Mouse (Mus musculus) limb, embryonic 14.5 days (tissue): ENCODE measurements at regions not wholly inside any gene's neighbourhood (a gene's known extent, or its start where the extent isn't known, plus 50 kb on each side); places are given as distances from the start of the nearest gene placed in this dataset.

Experiments used
- ATAC-seq: fragments of 200-750 bp; cut with Nextera tagmentation; 2 replicates; pipeline ENCODE4 v1.8.0; 2017; ENCODE audit warnings: low read depth, moderate number of reproducible peaks, moderate TSS enrichment; ENCODE audit not compliant: low FRiP score
- DNase-seq: peaks from one replicate; pipeline ENCODE4 v3.0.0-alpha.2; 2015; ENCODE audit warnings: low spot score
- H3K27ac ChIP-seq: fragments of 300-500 bp; sonication (generic); replicated peaks from 2 replicates; pipeline ENCODE4 v1.5.1; 2014; ENCODE audit warnings: low read depth, mild to moderate bottlenecking, low read length, moderate library complexity, mixed read lengths
- H3K27me3 ChIP-seq: fragments of 300-500 bp; sonication (generic); 2 replicates; pipeline ENCODE4 v1.6.1; 2014; ENCODE audit warnings: low read length, mixed read lengths; ENCODE audit not compliant: control insufficient read depth, insufficient read depth
- H3K36me3 ChIP-seq: fragments of 300-500 bp; sonication (generic); 2 replicates; pipeline ENCODE4 v1.6.1; 2014; ENCODE audit warnings: mild to moderate bottlenecking, low read length, moderate library complexity, mixed read lengths; ENCODE audit not compliant: control insufficient read depth, insufficient read depth
- H3K4me1 ChIP-seq: fragments of 300-500 bp; sonication (generic); 2 replicates; pipeline ENCODE4 v1.6.1; 2014; ENCODE audit warnings: antibody characterized with exemption, low read length, mixed read lengths; ENCODE audit not compliant: control insufficient read depth, insufficient read depth
- H3K4me2 ChIP-seq: fragments of 300-500 bp; sonication (generic); replicated peaks from 2 replicates; pipeline ENCODE4 v1.6.1; 2014; ENCODE audit warnings: low read depth, mild to moderate bottlenecking, low read length, moderate library complexity; ENCODE audit not compliant: severe bottlenecking
- H3K4me3 ChIP-seq: fragments of 300-500 bp; sonication (generic); replicated peaks from 2 replicates; pipeline ENCODE4 v1.5.1; 2014; ENCODE audit warnings: low read length
- H3K9ac ChIP-seq: fragments of 300-500 bp; sonication (generic); 2 replicates; pipeline ENCODE4 v1.6.1; 2014; ENCODE audit warnings: mild to moderate bottlenecking, low read depth, low read length, moderate library complexity; ENCODE audit not compliant: severe bottlenecking
- H3K9me3 ChIP-seq: fragments of 300-500 bp; sonication (generic); 2 replicates; pipeline ENCODE4 v1.6.1; 2016; ENCODE audit warnings: low read length; ENCODE audit not compliant: control insufficient read depth
- POLR2A ChIP-seq: fragments of 200-500 bp; IDR thresholded peaks from 2 replicates; pipeline ENCODE4 v1.8.0; 2012; ENCODE audit warnings: inconsistent platforms, mild to moderate bottlenecking, moderate library complexity, borderline replicate concordance; ENCODE audit not compliant: insufficient read depth, insufficient read length; ENCODE audit errors: extremely low read depth
- WGBS: fragments of 180-500 bp; shearing (Covaris S2); extraction: QIAGEN DNeasy Blood & Tissue Kit; methylation state at CpG from one replicate; pipeline ENCODE4 v1.1.7; 2014; 5-methylcytosine and 5-hydroxymethylcytosine counted together

- no peak for ATAC-seq
- Histone ChIP-seq H3K9me3 (no peaks in the 10 kb centered on the region), H3K4me2 (no peak overlapping the region), H3K4me1 (no peaks in the 10 kb centered on the region), H3K36me3 (no peaks in the 10 kb centered on the region), H3K27me3 (no peaks in the 10 kb centered on the region), H3K9ac (no peak overlapping the region), H3K27ac (no peak overlapping the region), H3K4me3 (no peak overlapping the region)
- WGBS = 69% methylated on average over 3 of the region's 3 CpGs
- DNase-seq = no peak
- TF ChIP-seq POLR2A = no peak
Measured at GRCm38 (mm10) chr3:51131341-51131740, 92.9 kb upstream of the Noct start.

- Histone ChIP-seq H3K9ac (no peak overlapping the region), H3K9me3 (no peaks in the 10 kb centered on the region), H3K27ac (no peak overlapping the region), H3K4me3 (no peak overlapping the region), H3K36me3 (no peaks in the 10 kb centered on the region), H3K4me2 (no peak overlapping the region), H3K27me3 (no peaks in the 10 kb centered on the region), H3K4me1 (no peaks in the 10 kb centered on the region)
- ATAC-seq (no peak), DNase-seq (no peak)
- 72% methylated on average over 5 of the region's 5 CpGs for WGBS
- no peak for TF ChIP-seq POLR2A
Measured at GRCm38 (mm10) chr3:51132736-51133135, 91.5 kb upstream of the Noct start.

GRCm38 (mm10) chr3:51135581-51135980 is 88.7 kb upstream of the Noct start:
- Histone ChIP-seq H3K27ac (no peak overlapping the region), H3K9me3 (no peaks in the 10 kb centered on the region), H3K9ac (no peak overlapping the region), H3K36me3 (no peaks in the 10 kb centered on the region), H3K4me1 (no peaks in the 10 kb centered on the region), H3K4me2 (no peak overlapping the region), H3K27me3 (no peaks in the 10 kb centered on the region), H3K4me3 (no peak overlapping the region)
- no peak for DNase-seq
- no peak for ATAC-seq
- no peak for TF ChIP-seq POLR2A
- WGBS = 58% methylated on average over 5 of the region's 5 CpGs

GRCm38 (mm10) chr3:51137730-51138312 is 86.4 kb upstream of the Noct start:
- no peaks in the 10 kb centered on the region for H3K36me3 ChIP-seq
- WGBS = 36% methylated on average over 7 of the region's 8 CpGs
- DNase-seq (no peak), ATAC-seq (no peak)
- H3K4me1 ChIP-seq = no peaks in the 10 kb centered on the region
- H3K9me3 ChIP-seq = no peaks in the 10 kb centered on the region
- H3K9ac ChIP-seq = no peak overlapping the region
- H3K27me3 ChIP-seq = no peaks in the 10 kb centered on the region
- H3K4me3 ChIP-seq = no peak overlapping the region
- TF ChIP-seq POLR2A = no peak
- H3K4me2 ChIP-seq = no peak overlapping the region
- no peak overlapping the region for H3K27ac ChIP-seq

GRCm38 (mm10) chr3:51145985-51146384 is 78.3 kb upstream of the Noct start:
- Histone ChIP-seq H3K9ac (no peak overlapping the region), H3K4me2 (no peak overlapping the region), H3K27me3 (no peaks in the 10 kb centered on the region), H3K36me3 (no peaks in the 10 kb centered on the region), H3K4me3 (no peak overlapping the region), H3K27ac (no peak overlapping the region), H3K9me3 (no peaks in the 10 kb centered on the region), H3K4me1 (no peaks in the 10 kb centered on the region)
- ATAC-seq (no peak), DNase-seq (no peak)
- TF ChIP-seq POLR2A = no peak
- WGBS = 73% methylated on average over 2 of the region's 2 CpGs

GRCm38 (mm10) chr3:51150012-51150411 is 74.2 kb upstream of the Noct start:
- no peak for ATAC-seq
- WGBS = 89% methylated on average over 6 of the region's 6 CpGs
- no peak for TF ChIP-seq POLR2A

More at GRCm38 (mm10) chr3:51150012-51150411, 74.2 kb upstream of the Noct start:
- Histone ChIP-seq H3K27me3 (no peaks in the 10 kb centered on the region), H3K9ac (no peak overlapping the region), H3K4me2 (no peak overlapping the region), H3K9me3 (no peaks in the 10 kb centered on the region), H3K4me3 (no peak overlapping the region), H3K4me1 (peaks cover 2% of the 10 kb centered on the region; the same call in 1 of the 2 replicates), H3K27ac (no peak overlapping the region), H3K36me3 (no peaks in the 10 kb centered on the region)
- DNase-seq = no peak
